Mouse (Mus musculus): ENCODE measurements around the gene Nrip3. TPM values are rescaled to one million over a fixed set of nuclear protein-coding genes. Genes with fewer than 3 reads are reported as not detected.

The Nrip3 gene
- polyA plus RNA-seq, 1 experiment from 2014 or later: 12.8 TPM

GRCm38 (mm10) chr7:109783281-109783680, 1.5 kb upstream of the Nrip3 start:
- H3K9ac ChIP-seq (ENCODE audit: low read depth, low read length): no peak overlapping the region
- 0 out of 2 replicates have a peak, but pooled peaks cover 4% of the 10 kb centered on the region for H3K4me1 ChIP-seq (ENCODE audit: control insufficient read depth, insufficient read depth, low read length)
- no peak for ATAC-seq
- H3K36me3 ChIP-seq (ENCODE audit: control insufficient read depth, insufficient read depth, low read length): no peaks in the 10 kb centered on the region
- no peaks in the 10 kb centered on the region for H3K9me3 ChIP-seq (replicated peaks; ENCODE audit: control insufficient read depth, low read length, poor library complexity, severe bottlenecking)
- peaks cover 11% of the 10 kb centered on the region for H3K27me3 ChIP-seq (ENCODE audit: control insufficient read depth, insufficient read depth, low read depth, low read length)
- WGBS: 57% methylated on average over 7 of the region's 7 CpGs
- no peak overlapping the region for H3K4me2 ChIP-seq (ENCODE audit: low read length)
- no peak overlapping the region for H3K27ac ChIP-seq (ENCODE audit: low read length)
- H3K4me3 ChIP-seq (ENCODE audit: low read depth, low read length): no peak overlapping the region

GRCm38 (mm10) chr7:109781087-109781469, 747 bp downstream of the Nrip3 start:
- peak; percentile 74 for ATAC-seq
- Histone ChIP-seq H3K27me3 (ENCODE audit: control insufficient read depth, insufficient read depth, low read depth, low read length) (peaks cover 11% of the 10 kb centered on the region), H3K9me3 (replicated peaks; ENCODE audit: control insufficient read depth, low read length, poor library complexity, severe bottlenecking) (no peaks in the 10 kb centered on the region), H3K27ac (ENCODE audit: low read length) (no peak overlapping the region), H3K36me3 (ENCODE audit: control insufficient read depth, insufficient read depth, low read length) (no peaks in the 10 kb centered on the region), H3K4me3 (ENCODE audit: low read depth, low read length) (peak overlapping the region; percentile 72), H3K9ac (ENCODE audit: low read depth, low read length) (peak overlapping the region; percentile 64), H3K4me1 (ENCODE audit: control insufficient read depth, insufficient read depth, low read length) (0 out of 2 replicates have a peak, but pooled peaks cover 4% of the 10 kb centered on the region), H3K4me2 (ENCODE audit: low read length) (peak overlapping the region; percentile 84)
- under 1% methylated on average over 24 of the region's 24 CpGs for WGBS

DNA sequence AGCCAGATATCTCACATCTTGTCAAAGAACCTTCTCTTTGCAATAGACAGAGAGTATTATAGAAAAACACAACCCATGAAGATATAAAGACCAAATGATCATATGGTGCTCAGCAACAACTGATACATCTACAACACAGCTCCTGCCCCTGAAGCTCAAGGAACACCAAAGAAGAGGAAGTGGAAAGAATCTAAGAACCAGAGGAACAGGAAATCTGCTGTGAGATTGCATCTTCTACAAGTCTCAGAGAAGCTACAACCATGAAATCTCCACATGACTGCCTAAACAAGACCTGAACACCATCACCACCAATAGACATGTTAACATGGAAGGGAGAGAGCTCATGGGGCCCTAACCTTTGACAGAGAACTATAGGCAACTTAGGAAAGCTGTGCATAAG, 9.6 kb downstream of the Nrip3 start:
- no peaks in the 10 kb centered on the region for H3K27me3 ChIP-seq (ENCODE audit: control insufficient read depth, insufficient read depth, low read depth, low read length)

GRCm38 (mm10) chr7:109768699-109769383, 13.0 kb downstream of the Nrip3 start:
- Histone ChIP-seq H3K4me1 (ENCODE audit: control insufficient read depth, insufficient read depth, low read length) (no peaks in the 10 kb centered on the region), H3K36me3 (ENCODE audit: control insufficient read depth, insufficient read depth, low read length) (no peaks in the 10 kb centered on the region), H3K4me3 (ENCODE audit: low read depth, low read length) (no peak overlapping the region), H3K9ac (ENCODE audit: low read depth, low read length) (no peak overlapping the region), H3K27ac (ENCODE audit: low read length) (no peak overlapping the region), H3K4me2 (ENCODE audit: low read length) (no peak overlapping the region), H3K27me3 (ENCODE audit: control insufficient read depth, insufficient read depth, low read depth, low read length) (no peaks in the 10 kb centered on the region), H3K9me3 (replicated peaks; ENCODE audit: control insufficient read depth, low read length, poor library complexity, severe bottlenecking) (no peaks in the 10 kb centered on the region)
- ATAC-seq: no peak
- WGBS: 62% methylated on average over 2 of the region's 2 CpGs

More for the DNA sequence above, 9.6 kb downstream of the Nrip3 start:
- no peak overlapping the region for H3K9ac ChIP-seq (ENCODE audit: low read depth, low read length)
- H3K4me2 ChIP-seq (ENCODE audit: low read length): no peak overlapping the region
- no peak overlapping the region for H3K27ac ChIP-seq (ENCODE audit: low read length)
- H3K4me3 ChIP-seq (ENCODE audit: low read depth, low read length): no peak overlapping the region
- ATAC-seq: no peak
- H3K9me3 ChIP-seq (replicated peaks; ENCODE audit: control insufficient read depth, low read length, poor library complexity, severe bottlenecking): no peaks in the 10 kb centered on the region
- no peaks in the 10 kb centered on the region for H3K36me3 ChIP-seq (ENCODE audit: control insufficient read depth, insufficient read depth, low read length)
- no peaks in the 10 kb centered on the region for H3K4me1 ChIP-seq (ENCODE audit: control insufficient read depth, insufficient read depth, low read length)

DNA sequence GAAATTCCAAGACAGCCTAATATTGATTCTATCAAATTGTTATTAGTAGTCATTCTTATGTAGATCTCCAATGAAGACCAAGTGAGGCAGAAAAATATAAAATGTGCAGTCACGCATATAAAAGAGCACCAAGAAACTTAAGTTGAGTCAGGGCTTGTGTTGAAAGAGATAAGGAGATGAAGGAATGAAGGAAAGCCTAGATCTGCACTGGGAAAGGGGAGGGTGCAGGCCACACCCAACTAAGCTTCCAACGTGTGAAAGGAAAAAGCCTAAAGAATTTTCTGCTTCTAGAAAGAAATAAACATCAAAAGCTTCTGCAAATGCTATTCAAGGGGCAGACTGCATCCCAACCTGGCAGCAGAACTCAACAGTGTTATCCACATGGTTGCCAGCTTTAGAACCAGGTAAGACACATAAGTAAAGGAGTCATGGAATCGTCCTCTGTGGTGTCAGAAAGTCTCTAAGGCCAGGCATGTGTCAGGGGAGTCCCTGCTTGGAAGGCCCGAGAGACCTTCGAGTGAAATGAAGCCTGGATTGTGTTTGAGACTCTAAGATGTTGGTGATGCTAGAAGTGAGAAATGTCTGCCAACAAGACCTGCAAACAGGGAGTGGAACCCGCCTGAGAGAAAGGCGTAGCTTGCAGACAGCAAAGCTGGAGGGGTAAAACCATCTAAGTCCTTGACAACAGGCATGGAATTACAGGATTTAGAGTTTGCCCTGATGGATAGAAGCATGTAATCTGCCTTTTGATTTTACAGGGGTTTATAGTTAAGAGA, 14.1 kb downstream of the Nrip3 start:
- Histone ChIP-seq H3K36me3 (ENCODE audit: control insufficient read depth, insufficient read depth, low read length) (no peaks in the 10 kb centered on the region), H3K27me3 (ENCODE audit: control insufficient read depth, insufficient read depth, low read depth, low read length) (no peaks in the 10 kb centered on the region), H3K27ac (ENCODE audit: low read length) (no peak overlapping the region), H3K4me2 (ENCODE audit: low read length) (no peak overlapping the region), H3K9ac (ENCODE audit: low read depth, low read length) (no peak overlapping the region), H3K4me1 (ENCODE audit: control insufficient read depth, insufficient read depth, low read length) (no peaks in the 10 kb centered on the region), H3K4me3 (ENCODE audit: low read depth, low read length) (no peak overlapping the region), H3K9me3 (replicated peaks; ENCODE audit: control insufficient read depth, low read length, poor library complexity, severe bottlenecking) (no peaks in the 10 kb centered on the region)
- no peak for ATAC-seq
- WGBS: 78% methylated on average over 7 of the region's 7 CpGs

DNA sequence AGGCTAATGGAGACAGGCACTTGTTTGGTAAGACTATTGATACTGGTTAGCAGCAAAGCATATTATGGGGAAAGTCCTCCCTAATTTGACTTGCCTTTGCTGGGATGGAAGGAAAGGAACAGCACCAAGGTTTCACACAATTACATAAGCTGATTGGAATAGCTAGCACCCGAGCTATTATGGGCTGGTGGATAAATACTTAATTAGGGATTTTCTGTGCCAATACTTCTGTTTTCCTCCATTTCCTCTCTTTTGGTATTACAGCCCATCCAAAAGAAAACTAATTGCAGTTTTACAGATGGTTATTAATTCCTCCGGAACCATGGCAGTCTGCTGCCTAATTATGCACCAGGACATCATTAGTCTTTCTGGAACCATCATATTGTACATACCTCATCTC, 17.8 kb downstream of the Nrip3 start:
- H3K9me3 ChIP-seq (replicated peaks; ENCODE audit: control insufficient read depth, low read length, poor library complexity, severe bottlenecking): no peaks in the 10 kb centered on the region

DNA sequence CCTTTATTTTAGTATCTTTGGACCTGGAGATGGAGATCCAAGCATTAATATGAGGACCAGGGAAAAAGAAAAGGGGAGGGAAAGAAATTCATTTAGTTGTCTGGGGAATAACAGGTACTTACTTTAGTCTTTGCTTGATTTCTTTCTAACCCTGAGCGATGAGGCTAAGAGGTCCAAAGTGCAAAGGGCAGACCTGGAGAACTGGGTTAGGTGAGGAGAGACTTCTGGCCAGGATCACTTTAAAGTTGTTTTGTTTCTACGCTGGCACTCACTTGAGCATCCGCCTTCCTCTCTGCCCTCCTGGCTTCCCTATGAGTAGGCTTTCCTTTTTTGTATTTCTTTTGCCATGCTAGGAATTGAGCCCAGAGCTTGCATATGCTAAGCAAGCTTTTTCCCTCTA, 25.5 kb downstream of the Nrip3 start:
- Histone ChIP-seq H3K27ac (ENCODE audit: low read length) (no peak overlapping the region), H3K36me3 (ENCODE audit: control insufficient read depth, insufficient read depth, low read length) (no peaks in the 10 kb centered on the region), H3K9ac (ENCODE audit: low read depth, low read length) (no peak overlapping the region), H3K4me3 (ENCODE audit: low read depth, low read length) (no peak overlapping the region), H3K4me1 (ENCODE audit: control insufficient read depth, insufficient read depth, low read length) (peaks cover 13% of the 10 kb centered on the region), H3K27me3 (ENCODE audit: control insufficient read depth, insufficient read depth, low read depth, low read length) (no peaks in the 10 kb centered on the region), H3K4me2 (ENCODE audit: low read length) (no peak overlapping the region), H3K9me3 (replicated peaks; ENCODE audit: control insufficient read depth, low read length, poor library complexity, severe bottlenecking) (no peaks in the 10 kb centered on the region)
- no peak for ATAC-seq
- 98% methylated on average over 3 of the region's 3 CpGs for WGBS

More for the DNA sequence above, 17.8 kb downstream of the Nrip3 start:
- H3K27ac ChIP-seq (ENCODE audit: low read length): no peak overlapping the region
- H3K9ac ChIP-seq (ENCODE audit: low read depth, low read length): no peak overlapping the region
- no peaks in the 10 kb centered on the region for H3K36me3 ChIP-seq (ENCODE audit: control insufficient read depth, insufficient read depth, low read length)
- no peak for ATAC-seq
- no peaks in the 10 kb centered on the region for H3K4me1 ChIP-seq (ENCODE audit: control insufficient read depth, insufficient read depth, low read length)
- H3K4me3 ChIP-seq (ENCODE audit: low read depth, low read length): no peak overlapping the region
- H3K27me3 ChIP-seq (ENCODE audit: control insufficient read depth, insufficient read depth, low read depth, low read length): no peaks in the 10 kb centered on the region
- H3K4me2 ChIP-seq (ENCODE audit: low read length): no peak overlapping the region
- 61% methylated on average over 2 of the region's 2 CpGs for WGBS

DNA sequence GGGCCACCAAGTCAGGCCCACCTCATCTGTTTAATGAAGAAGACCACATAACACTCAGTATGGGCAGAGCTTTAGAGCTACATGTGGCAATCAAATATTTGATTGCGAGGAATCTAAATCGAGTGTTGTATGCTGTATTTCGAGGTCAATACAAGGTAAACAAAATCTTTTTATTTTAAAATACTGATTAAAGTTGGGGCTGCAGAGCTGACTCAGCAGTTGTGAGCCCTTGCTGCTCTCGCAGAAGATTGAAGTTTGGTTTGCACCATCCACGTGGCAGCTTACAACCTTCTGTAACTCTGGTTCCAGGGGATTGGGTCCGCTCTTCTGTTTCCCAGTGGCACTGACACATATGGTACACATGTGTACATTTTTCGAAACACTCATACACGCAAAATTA, 27.8 kb downstream of the Nrip3 start:
- no peaks in the 10 kb centered on the region for H3K36me3 ChIP-seq (ENCODE audit: control insufficient read depth, insufficient read depth, low read length)
- no peak overlapping the region for H3K27ac ChIP-seq (ENCODE audit: low read length)
- peaks cover 20% of the 10 kb centered on the region for H3K4me1 ChIP-seq (ENCODE audit: control insufficient read depth, insufficient read depth, low read length)
- H3K9ac ChIP-seq (ENCODE audit: low read depth, low read length): no peak overlapping the region
- no peak overlapping the region for H3K4me3 ChIP-seq (ENCODE audit: low read depth, low read length)
- ATAC-seq: no peak
- 94% methylated on average over 8 of the region's 8 CpGs for WGBS
- H3K27me3 ChIP-seq (ENCODE audit: control insufficient read depth, insufficient read depth, low read depth, low read length): no peaks in the 10 kb centered on the region
- no peaks in the 10 kb centered on the region for H3K9me3 ChIP-seq (replicated peaks; ENCODE audit: control insufficient read depth, low read length, poor library complexity, severe bottlenecking)
- H3K4me2 ChIP-seq (ENCODE audit: low read length): no peak overlapping the region

All from midbrain, embryonic 16.5 days (tissue).